Mouse (Mus musculus) CH12.LX (cell line): ENCODE measurements around the gene Eif4a3. TPM values are rescaled to one million over a fixed set of nuclear protein-coding genes. Genes with fewer than 3 reads are reported as not detected.
A peak's percentile ranks its signal among the peaks of the same experiment; 100 is the strongest.

Source experiments
- DNase-seq: peaks from one replicate; pipeline ENCODE4 v3.0.0-alpha.2; 2013; ENCODE audit errors: extremely low read depth
- H3K27ac ChIP-seq: 2 replicates; pipeline ENCODE4 v1.5.1; 2012; ENCODE audit warnings: low read depth, mild to moderate bottlenecking, control low read depth, moderate library complexity; ENCODE audit not compliant: insufficient read depth
- H3K27me3 ChIP-seq: replicated peaks from 2 replicates; pipeline ENCODE3; 2012; ENCODE audit warnings: inconsistent platforms
- H3K36me3 ChIP-seq, 2 experiments: replicated peaks in 1 of 2; 2 replicates each; pipeline versions ENCODE3 to v1.6.1; 2012; ENCODE audit warnings: inconsistent platforms in 1 of 2, low read length in 1 of 2, mild to moderate bottlenecking in 1 of 2, mixed read lengths in 1 of 2, moderate library complexity in 1 of 2; ENCODE audit not compliant: control insufficient read depth in 1 of 2, insufficient read depth in 1 of 2
- H3K4me1 ChIP-seq, 2 experiments: 2 replicates each; pipeline ENCODE4 v1.6.1; 2012; ENCODE audit warnings: inconsistent platforms in 1 of 2, moderate library complexity in 1 of 2; ENCODE audit not compliant: insufficient read depth in 2 of 2, control insufficient read depth in 1 of 2
- H3K4me2 ChIP-seq: 2 replicates; pipeline ENCODE4 v1.6.1; 2012; ENCODE audit warnings: low read depth, mild to moderate bottlenecking, control low read depth; ENCODE audit not compliant: poor library complexity, insufficient read depth, severe bottlenecking
- H3K4me3 ChIP-seq, 3 experiments: fragments of 150-350 bp in 1 of 3; sonication (generic) in 1 of 3; replicated peaks in 1 of 3; 2 replicates each; pipeline versions ENCODE3 to v1.5.1; 2011 to 2012; ENCODE audit warnings: low read depth in 2 of 3, low read length in 2 of 3, mild to moderate bottlenecking in 2 of 3, moderate library complexity in 2 of 3, control low read depth in 1 of 3, improper control_type of control experiment in 1 of 3, inconsistent platforms in 1 of 3, mixed read lengths in 1 of 3; ENCODE audit not compliant: poor library complexity in 1 of 3
- H3K79me2 ChIP-seq: replicated peaks from 2 replicates; pipeline ENCODE4 v1.6.1; 2012; ENCODE audit warnings: mild to moderate bottlenecking, moderate library complexity; ENCODE audit not compliant: control insufficient read depth, poor library complexity, insufficient read depth, severe bottlenecking; ENCODE audit errors: extremely low read depth
- H3K9ac ChIP-seq: 2 replicates; pipeline ENCODE4 v1.6.1; 2012; ENCODE audit warnings: low read depth, mild to moderate bottlenecking, control low read depth, moderate library complexity; ENCODE audit not compliant: insufficient read depth
- H3K9me3 ChIP-seq: replicated peaks from 2 replicates; pipeline ENCODE3; 2012; ENCODE audit warnings: low read length, inconsistent platforms, mixed read lengths
- CHD1 ChIP-seq: IDR thresholded peaks from 2 replicates; pipeline ENCODE4 v1.6.1; 2012; ENCODE audit warnings: low read depth, low read length, improper control_type of control experiment, inconsistent platforms
- CTCF ChIP-seq, 2 experiments: IDR thresholded peaks in 1 of 2; conservative IDR thresholded peaks in 1 of 2; 2 replicates each; pipeline ENCODE4 v1.5.1; 2011 to 2012; ENCODE audit warnings: low read depth in 2 of 2, low read length in 2 of 2, improper control_type of control experiment in 1 of 2, inconsistent platforms in 1 of 2, mild to moderate bottlenecking in 1 of 2, moderate library complexity in 1 of 2
- ELF1 ChIP-seq: IDR thresholded peaks from 2 replicates; pipeline ENCODE4 v1.6.1; 2014; ENCODE audit warnings: low read depth, mild to moderate bottlenecking, inconsistent platforms, low read length, improper control_type of control experiment
- EP300 ChIP-seq: IDR thresholded peaks from 2 replicates; pipeline ENCODE4 v1.6.1; 2011; ENCODE audit warnings: low read length, improper control_type of control experiment
- HCFC1 ChIP-seq: IDR thresholded peaks from 2 replicates; pipeline ENCODE4 v1.6.1; 2012; ENCODE audit warnings: low read depth, mild to moderate bottlenecking, inconsistent platforms, low read length, improper control_type of control experiment
- JUN ChIP-seq: IDR thresholded peaks from 2 replicates; pipeline ENCODE4 v1.6.1; 2011; ENCODE audit warnings: low read depth, mild to moderate bottlenecking, low read length, improper control_type of control experiment, moderate library complexity; ENCODE audit not compliant: insufficient read depth
- JUND ChIP-seq: conservative IDR thresholded peaks from 2 replicates; pipeline ENCODE4 v1.6.1; 2011; ENCODE audit warnings: low read depth, low read length, improper control_type of control experiment
- PAX5 ChIP-seq: IDR thresholded peaks from 2 replicates; pipeline ENCODE4 v1.6.1; 2012; ENCODE audit warnings: low read length, inconsistent platforms, mixed read lengths
- POLR2A ChIP-seq: IDR thresholded peaks from 2 replicates; pipeline ENCODE4 v1.6.1; 2011; ENCODE audit warnings: low read depth, mild to moderate bottlenecking, improper control_type of control experiment, low read length
- SMC3 ChIP-seq: IDR thresholded peaks from 2 replicates; pipeline ENCODE4 v1.6.1; 2011; ENCODE audit warnings: low read depth, low read length, improper control_type of control experiment
- USF1 ChIP-seq: IDR thresholded peaks from 2 replicates; pipeline ENCODE4 v1.6.1; 2014; ENCODE audit warnings: low read depth, mild to moderate bottlenecking, inconsistent platforms, low read length, improper control_type of control experiment
- ZC3H11A ChIP-seq: IDR thresholded peaks from 2 replicates; pipeline ENCODE4 v1.6.1; 2012; ENCODE audit warnings: low read depth, mild to moderate bottlenecking, inconsistent platforms, low read length, improper control_type of control experiment
- ZKSCAN1 ChIP-seq: IDR thresholded peaks from 2 replicates; pipeline ENCODE4 v1.6.1; 2012; ENCODE audit warnings: low read depth, inconsistent platforms, low read length, improper control_type of control experiment, borderline replicate concordance
- ZNF384 ChIP-seq: IDR thresholded peaks from 2 replicates; pipeline ENCODE4 v1.6.1; 2012; ENCODE audit warnings: low read depth, low read length, improper control_type of control experiment, inconsistent platforms
- dilution Hi-C: fragments of 300-500 bp; cut with MboI; formaldehyde crosslinking; loops from 2 replicates; pipeline ENCODE4 v1.14.3; 2020; ENCODE audit warnings: low sequenced_read_pairs; ENCODE audit not compliant: extremely low pct_unique_long_range_greater_than_20kb, extremely low pct_ligation_motif_present
- in situ Hi-C: fragments of 300-500 bp; cut with MboI; formaldehyde crosslinking; loops from 3 replicates; pipeline ENCODE4 v1.14.3; 2019; ENCODE audit warnings: low sequenced_read_pairs, low pct_ligation_motif_present, low pct_unique_long_range_greater_than_20kb, mixed read lengths
- polyA plus RNA-seq: library from polyadenylated mRNA; unstranded; fragments of >175 nt; gene quantifications from 2 replicates; pipeline ENCODE4 v1.2.1, GENCODE M21; 2012; ENCODE audit warnings: low read depth; ENCODE audit not compliant: insufficient read length
- total RNA-seq, 2 experiments: library from RNA; depleted of rRNA; stranded (reverse); fragments of 300-350 nt in 1 of 2; fragments of >200 nt in 1 of 2; gene quantifications; 2 replicates each; pipeline ENCODE4 v1.2.3; 2012 to 2014

The Eif4a3 gene
- total and polyA plus RNA-seq, 3 experiments, result 400 to 554 (median 402) TPM

DNA sequence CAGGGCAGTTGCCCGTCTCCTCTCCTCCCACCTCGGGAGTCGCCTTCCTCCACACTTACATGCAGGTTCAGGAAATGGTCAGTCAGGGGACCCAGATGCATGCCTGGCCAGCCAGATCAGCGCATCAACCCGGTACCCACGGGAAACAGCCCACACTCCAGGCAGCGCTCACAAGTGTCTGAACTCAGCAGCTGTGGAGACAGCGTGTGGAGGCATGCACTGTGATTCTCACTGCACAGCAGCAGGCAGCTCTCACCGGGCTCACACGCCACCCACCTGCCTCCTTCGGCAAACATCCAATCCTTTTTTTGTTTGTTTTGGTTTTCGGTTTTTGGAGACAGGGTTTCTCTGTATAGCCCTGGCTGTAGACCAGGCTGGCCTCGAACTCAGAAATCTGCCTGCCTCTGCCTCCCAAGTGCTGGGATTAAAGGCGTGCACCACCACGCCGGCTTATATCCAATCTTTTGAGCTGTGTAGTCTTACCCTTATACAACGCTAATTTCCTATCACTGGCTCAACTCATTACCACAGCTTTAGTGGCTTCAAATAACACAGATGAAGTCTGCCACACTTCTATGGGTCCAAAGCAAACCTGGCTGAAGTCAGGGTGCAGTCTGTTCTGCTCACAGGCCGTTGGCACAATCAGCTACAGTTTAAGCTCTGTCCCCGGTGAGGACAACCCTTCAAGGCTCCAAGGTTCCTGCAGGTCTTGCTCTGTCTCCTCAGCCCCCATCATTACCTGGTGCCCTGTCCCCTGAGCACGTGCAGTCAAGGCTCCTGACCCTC, 12.5 kb downstream of the Eif4a3 start:
- Histone ChIP-seq H3K79me2 (no peaks in the 10 kb centered on the region), H3K9ac (no peak overlapping the region)
- no peak for DNase-seq
- TF ChIP-seq ZC3H11A (no peak), POLR2A (peak; percentile 26; the same call in 1 of the 2 replicates)
- TF ChIP-seq, all 38 proteins: peak for 1
- H3K27me3 ChIP-seq, result no peaks in the 10 kb centered on the region
- no peaks in the 10 kb centered on the region for H3K4me1 ChIP-seq
- dilution Hi-C loops (no loop called here), in situ Hi-C loops (no loop called here)
- H3K27ac ChIP-seq, result no peak overlapping the region
- no peak overlapping the region for H3K4me2 ChIP-seq
- H3K9me3 ChIP-seq, result no peaks in the 10 kb centered on the region
- peaks cover 90 to 93% of the 10 kb centered on the region in 2 experiments for H3K36me3 ChIP-seq
- H3K4me3 ChIP-seq, result no peak overlapping the region

- Histone ChIP-seq H3K4me1 (no peaks in the 10 kb centered on the region), H3K79me2 (no peaks in the 10 kb centered on the region), H3K9ac (no peak overlapping the region), H3K27me3 (no peaks in the 10 kb centered on the region), H3K36me3 (peaks cover 89 to 94% of the 10 kb centered on the region in 2 experiments), H3K4me2 (no peak overlapping the region), H3K4me3 (no peak overlapping the region), H3K9me3 (peaks cover 3% of the 10 kb centered on the region), H3K27ac (no peak overlapping the region)
- dilution Hi-C loops, result no loop called here
- in situ Hi-C loops, result no loop called here
- no peak for DNase-seq
- no peak for TF ChIP-seq SMC3
- TF ChIP-seq EP300, result no peak
- TF ChIP-seq ELF1, result no peak
- no peak for TF ChIP-seq JUN
- TF ChIP-seq HCFC1, result no peak
- no peak for TF ChIP-seq JUND
Measured at GRCm38 (mm10) chr11:119285791-119286527, 13.9 kb downstream of the Eif4a3 start.

DNA sequence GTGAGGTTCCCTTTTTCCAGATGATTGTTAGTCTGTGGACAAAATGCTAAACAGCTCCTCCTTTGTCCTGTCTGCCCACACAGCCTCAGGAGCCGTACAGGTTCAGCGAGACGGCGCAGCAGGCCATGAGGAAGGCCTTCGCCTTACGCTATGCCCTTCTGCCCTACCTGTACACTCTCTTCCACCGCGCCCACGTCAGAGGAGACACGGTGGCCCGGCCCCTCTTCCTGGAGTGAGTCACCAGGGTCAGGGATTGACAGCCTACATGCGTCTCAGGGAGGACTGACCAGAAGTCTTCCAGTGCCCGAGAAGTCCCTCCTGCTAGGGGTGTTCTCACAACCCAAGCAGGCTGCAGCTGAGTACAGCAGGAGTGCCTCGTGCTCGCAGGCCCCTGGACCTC, 18.9 kb downstream of the Eif4a3 start:
- Histone ChIP-seq H3K27ac (no peak overlapping the region), H3K9ac (no peak overlapping the region), H3K4me2 (no peak overlapping the region), H3K36me3 (peaks cover 85 to 94% of the 10 kb centered on the region in 2 experiments), H3K27me3 (no peaks in the 10 kb centered on the region), H3K4me1 (no peaks in the 10 kb centered on the region), H3K9me3 (peaks cover 3% of the 10 kb centered on the region), H3K4me3 (no peak overlapping the region), H3K79me2 (no peaks in the 10 kb centered on the region)
- in situ Hi-C loops, result no loop called here
- TF ChIP-seq CHD1, result no peak
- TF ChIP-seq PAX5, result no peak
- TF ChIP-seq ZNF384, result no peak
- no peak for TF ChIP-seq SMC3
- no peak for TF ChIP-seq CTCF (conservative IDR thresholded peaks at IDR 0.05 in 1 of 2, IDR thresholded peaks at IDR 0.05 in 1 of 2; ENCODE audit: low read depth in 2 of 2, low read length in 2 of 2)
- TF ChIP-seq USF1, result no peak
- no peak for TF ChIP-seq ZKSCAN1
- DNase-seq, result no peak
- dilution Hi-C loops, result no loop called here
